Mouse (Mus musculus) cerebellum, adult (tissue): Measurements from ENCODE around the gene Umodl1.

Experiments
- ATAC-seq: cut with Nextera tagmentation; 2 replicates; pipeline ENCODE4 v1.9.2; 2017; ENCODE audit warnings: mild to moderate bottlenecking, moderate library complexity, mixed read lengths; ENCODE audit not compliant: insufficient number of reproducible peaks, low FRiP score, low TSS enrichment

Gene Umodl1

GRCm38 (mm10) chr17:30990254-30990653 is 35.8 kb downstream of the Umodl1 start:
- no peak for ATAC-seq

DNA sequence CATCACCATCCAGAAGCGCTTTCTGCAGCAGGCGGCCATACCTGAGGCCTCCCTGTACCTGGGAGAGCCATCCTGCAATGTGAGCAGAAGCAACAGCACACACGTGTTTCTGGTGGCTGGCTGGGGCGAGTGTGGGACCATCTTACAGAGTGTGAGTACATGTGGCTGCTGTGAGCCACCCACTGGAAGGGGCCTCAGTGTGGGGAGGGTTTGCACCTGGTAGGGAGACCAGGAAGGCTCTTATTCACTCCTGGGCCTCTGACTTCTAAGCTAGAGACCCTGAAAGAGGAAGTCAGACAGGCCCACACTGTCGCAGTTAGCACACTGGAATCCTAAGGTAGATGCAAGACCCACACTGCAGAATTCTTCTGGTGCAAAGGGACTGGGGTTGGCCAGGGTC is 41.9 kb downstream of the Umodl1 start:
- ATAC-seq = no peak

GRCm38 (mm10) chr17:31000897-31001296 is 46.5 kb downstream of the Umodl1 start:
- ATAC-seq = no peak

GRCm38 (mm10) chr17:31002613-31003012 is 48.2 kb downstream of the Umodl1 start:
- no peak for ATAC-seq

GRCm38 (mm10) chr17:31005284-31005683 is 50.8 kb downstream of the Umodl1 start:
- no peak for ATAC-seq

- ATAC-seq = no peak
These were observed 52.9 kb downstream of the Umodl1 start for GRCm38 (mm10) chr17:31007357-31007756.

- no peak for ATAC-seq
These were observed 54.0 kb downstream of the Umodl1 start for GRCm38 (mm10) chr17:31008416-31008815.

DNA sequence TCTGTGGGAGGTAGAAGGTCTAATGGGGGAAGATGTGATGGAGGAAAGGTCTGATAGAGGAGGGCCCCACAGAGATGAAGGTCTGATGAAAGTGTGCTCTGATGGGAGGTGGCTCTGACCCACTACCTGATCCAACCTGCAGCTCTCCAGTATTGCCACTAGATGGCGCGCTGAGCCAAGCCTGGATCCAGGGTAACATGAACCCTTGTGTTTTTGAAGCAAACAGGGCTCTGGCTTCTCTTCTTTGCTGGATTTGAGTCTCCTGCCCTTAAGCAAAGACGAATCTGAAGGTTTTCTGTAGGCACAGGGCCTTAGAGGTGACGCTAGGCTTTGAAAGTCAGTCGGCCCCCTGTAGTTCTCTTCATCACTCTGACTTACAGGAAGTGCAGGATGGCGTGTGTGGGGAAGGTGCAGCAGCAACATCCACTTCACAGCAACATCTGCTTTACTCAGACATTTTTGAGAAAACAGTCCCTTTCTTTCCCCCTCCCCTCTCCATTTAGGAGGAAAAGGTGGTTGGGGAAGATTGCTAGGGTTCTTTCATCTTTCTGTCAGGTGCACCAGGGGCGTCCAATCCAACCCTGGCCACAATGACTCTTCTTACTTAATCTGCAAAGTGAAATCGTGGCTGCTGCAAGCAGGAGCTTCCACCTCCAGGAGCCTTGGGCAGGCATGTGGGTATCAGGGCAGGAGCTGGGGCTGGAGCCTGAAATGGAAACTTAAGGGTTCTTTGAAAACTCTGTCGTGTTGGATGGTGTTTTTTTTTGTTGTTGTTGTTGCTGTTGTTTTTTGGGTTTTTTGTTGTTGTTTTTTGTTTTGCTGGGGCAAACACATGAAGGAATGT is 57.3 kb downstream of the Umodl1 start:
- ATAC-seq = peak; percentile 36; the same call in 1 of the 2 replicates

DNA sequence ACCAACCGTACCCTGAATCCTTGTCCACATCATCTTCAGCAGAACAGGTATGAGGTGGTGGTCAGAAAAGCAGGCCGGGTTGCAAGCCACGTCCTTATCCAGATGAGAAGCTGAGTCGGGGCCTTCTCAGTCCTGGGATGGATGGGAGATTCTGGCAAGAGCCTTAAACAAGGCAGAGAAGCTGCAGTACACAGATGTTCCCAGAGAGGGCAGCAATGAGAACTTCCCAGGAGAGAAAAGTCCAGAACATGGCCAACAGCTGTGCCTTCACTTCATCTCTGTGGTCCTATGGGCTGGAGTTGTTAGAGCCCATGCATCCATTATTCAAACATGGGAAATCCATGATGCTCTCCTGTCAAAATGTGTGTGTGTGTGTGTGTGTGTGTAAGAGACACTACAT is 63.8 kb downstream of the Umodl1 start:
- no peak; the same call in 1 of the 2 replicates for ATAC-seq

GRCm38 (mm10) chr17:31019505-31019904 is 65.1 kb downstream of the Umodl1 start:
- ATAC-seq = 0 out of 2 replicates have a peak, but pooled peaks have one; percentile 31

GRCm38 (mm10) chr17:31020078-31020477 is 65.6 kb downstream of the Umodl1 start:
- ATAC-seq = no peak

- no peak for ATAC-seq
These were observed 66.8 kb downstream of the Umodl1 start for GRCm38 (mm10) chr17:31021276-31021675.

DNA sequence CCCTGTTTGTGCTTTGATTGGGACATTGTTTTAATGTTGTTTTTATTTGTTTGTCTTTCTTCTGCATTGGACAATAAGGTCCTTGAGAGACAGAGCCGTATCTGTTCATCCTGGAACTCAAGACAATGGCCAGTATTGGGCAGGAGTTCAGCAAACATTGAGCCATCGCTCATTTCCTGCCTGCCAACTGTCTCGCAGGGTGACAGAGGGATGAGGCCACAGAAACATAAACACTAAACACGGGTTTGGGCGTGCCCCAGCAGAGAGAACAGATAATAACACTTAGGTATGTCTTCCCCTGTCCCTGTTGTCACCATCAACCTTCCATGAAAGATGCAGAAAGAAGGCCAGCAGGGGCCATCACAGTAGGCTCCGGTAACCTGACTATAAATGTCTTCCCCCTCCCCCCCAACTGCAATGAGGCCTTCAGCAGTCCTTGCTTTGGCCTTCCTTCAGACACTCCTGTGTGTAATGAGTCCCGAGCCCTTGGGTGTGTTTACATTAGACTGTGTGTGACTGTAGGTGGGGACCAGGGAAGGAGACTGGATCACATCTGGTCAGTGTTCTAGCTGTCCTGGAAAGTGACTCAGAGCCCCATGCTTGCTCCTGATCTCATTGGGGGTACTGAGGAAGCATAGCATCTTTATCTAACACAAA is 69.8 kb downstream of the Umodl1 start:
- no peak for ATAC-seq

DNA sequence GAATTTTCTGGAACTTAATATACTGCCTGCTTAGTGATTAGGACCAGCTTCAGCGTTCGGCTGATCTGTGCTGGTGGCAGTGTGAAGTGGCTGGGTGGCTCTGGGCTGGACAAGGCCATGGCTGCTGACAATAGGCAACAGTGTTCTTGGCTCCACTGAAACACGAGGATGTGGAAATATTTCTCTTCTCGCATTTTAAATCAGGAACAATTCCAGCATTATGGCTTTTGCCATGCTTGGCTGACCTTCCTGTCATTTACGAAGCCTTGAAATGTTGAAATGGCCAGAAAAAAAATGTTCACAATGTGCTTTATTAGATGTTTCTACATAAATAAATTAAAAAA is 70.3 kb downstream of the Umodl1 start:
- no peak for ATAC-seq

- ATAC-seq = no peak
These were observed 72.5 kb downstream of the Umodl1 start for GRCm38 (mm10) chr17:31026986-31027385.

GRCm38 (mm10) chr17:31027723-31028122 is 73.3 kb downstream of the Umodl1 start:
- ATAC-seq = no peak

DNA sequence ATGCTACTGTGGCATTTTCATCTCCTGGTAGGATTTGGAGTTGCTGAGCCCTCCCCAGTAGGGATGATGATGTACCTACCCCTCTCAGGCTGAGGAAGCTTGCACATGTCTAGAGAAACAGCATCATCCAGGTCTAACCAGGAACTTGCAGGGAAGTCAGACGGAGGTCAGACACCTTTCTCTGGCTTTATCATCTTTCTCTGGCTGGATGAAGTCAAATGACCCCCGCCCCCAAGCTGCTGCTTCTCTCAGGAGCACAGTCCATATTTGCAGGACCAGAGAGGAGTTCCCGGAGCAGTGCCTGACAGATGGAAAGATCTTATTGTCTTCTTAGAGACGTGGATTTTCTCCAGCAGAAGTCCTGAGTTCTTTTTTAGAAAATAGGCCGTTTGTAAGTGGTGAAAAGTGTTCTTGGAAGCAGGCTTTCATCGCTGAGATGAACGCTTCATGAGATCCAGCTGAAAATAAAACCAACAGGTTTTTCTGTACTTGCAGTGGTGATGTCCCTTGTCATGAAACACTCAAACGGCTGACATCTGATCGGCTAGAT is 74.5 kb downstream of the Umodl1 start:
- no peak for ATAC-seq

- ATAC-seq = no peak
These were observed 75.0 kb downstream of the Umodl1 start for GRCm38 (mm10) chr17:31029407-31029806.

- no peak for ATAC-seq
These were observed 77.9 kb downstream of the Umodl1 start for GRCm38 (mm10) chr17:31032341-31032740.

DNA sequence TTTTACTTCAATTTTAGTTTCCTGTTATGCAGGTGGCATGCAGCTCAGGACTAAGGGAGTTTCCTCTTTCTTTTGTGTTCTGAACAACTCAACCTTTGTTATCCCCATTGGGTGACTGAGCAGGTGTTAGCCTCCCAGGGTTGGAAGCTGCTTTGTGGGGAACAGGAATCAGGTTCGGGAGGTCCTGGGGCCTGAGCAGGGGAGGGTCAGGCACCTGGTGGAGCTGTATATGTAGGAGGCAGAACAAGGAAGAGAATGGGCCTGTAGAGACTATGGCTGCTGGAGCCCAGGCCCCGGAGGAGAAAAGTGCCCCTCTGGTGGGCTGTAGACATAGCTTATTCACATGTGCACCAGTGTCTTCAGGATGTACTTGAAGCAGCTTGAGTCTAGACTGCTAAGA is 78.8 kb downstream of the Umodl1 start:
- no peak for ATAC-seq

GRCm38 (mm10) chr17:31034165-31034564 is 79.7 kb downstream of the Umodl1 start:
- no peak for ATAC-seq
